Mouse (Mus musculus) frontal cortex, adult 2 months (tissue): ENCODE data around the gene Zfand5. TPM values are rescaled to one million over a fixed set of nuclear protein-coding genes. Genes with fewer than 3 reads are reported as not detected.

Experiments
- DNase-seq, 2 experiments: peaks; one replicate each; pipeline ENCODE4 v3.0.0; 2022; ENCODE audit warnings: low spot score in 1 of 2; ENCODE audit errors: extremely low spot score in 1 of 2
- polyA plus RNA-seq: library from polyadenylated mRNA; depleted of rRNA; stranded (reverse); fragments of >200 nt; gene quantifications from 2 replicates; pipeline ENCODE4 v1.2.3, GENCODE M21; 2012; rRNA removed

Gene Zfand5
- polyA plus RNA-seq, 1 experiment, result 146 TPM

- no peak for DNase-seq
Observed at GRCm38 (mm10) chr19:21325333-21325732, 53.3 kb downstream of the Zfand5 start.

- DNase-seq, result no peak
Observed at GRCm38 (mm10) chr19:21328951-21329350, 56.9 kb downstream of the Zfand5 start.

- DNase-seq, result peak; percentile 15 to 54
Observed at GRCm38 (mm10) chr19:21329770-21330169, 57.7 kb downstream of the Zfand5 start.

- no peak for DNase-seq
Observed at GRCm38 (mm10) chr19:21330305-21331115, 58.4 kb downstream of the Zfand5 start.

- no peak for DNase-seq
Observed at GRCm38 (mm10) chr19:21331621-21332155, 59.6 kb downstream of the Zfand5 start.

Other genes starting within 250 kb of the Zfand5 start
- 81.8 and 89.4 TPM in 2 replicates for gene Gda, start 201.2 kb downstream of the Zfand5 start, polyA plus RNA-seq